Mouse (Mus musculus) forebrain, embryonic 10.5 days (tissue): ENCODE results near the gene Sfswap. TPM values are rescaled to one million over a fixed set of nuclear protein-coding genes. Genes with fewer than 3 reads are reported as not detected.
A peak's percentile ranks its signal among the peaks of the same experiment; 100 is the strongest.

Source experiments
- DNase-seq: peaks from one replicate; pipeline ENCODE4 v3.0.0-alpha.2; 2017; ENCODE audit warnings: low spot score; ENCODE audit errors: extremely low spot score
- H3K27ac ChIP-seq: fragments of 300-500 bp; sonication (generic); 2 replicates; pipeline ENCODE4 v1.5.1; 2016; ENCODE audit warnings: mild to moderate bottlenecking
- H3K27me3 ChIP-seq: fragments of 300-500 bp; sonication (generic); 2 replicates; pipeline ENCODE4 v1.6.1; 2016; ENCODE audit warnings: mild to moderate bottlenecking; ENCODE audit not compliant: poor library complexity, severe bottlenecking
- H3K36me3 ChIP-seq: fragments of 300-500 bp; sonication (generic); replicated peaks from 2 replicates; pipeline ENCODE4 v1.6.1; 2016; ENCODE audit warnings: mild to moderate bottlenecking, moderate library complexity
- H3K4me1 ChIP-seq: fragments of 300-500 bp; sonication (generic); 2 replicates; pipeline ENCODE4 v1.6.1; 2016
- H3K4me3 ChIP-seq: fragments of 300-500 bp; sonication (generic); 2 replicates; pipeline ENCODE4 v1.5.1; 2016; ENCODE audit warnings: mild to moderate bottlenecking, moderate library complexity
- H3K9me3 ChIP-seq: fragments of 300-500 bp; sonication (generic); 2 replicates; pipeline ENCODE4 v1.6.1; 2016; ENCODE audit warnings: mild to moderate bottlenecking, moderate library complexity
- WGBS: fragments of 180-500 bp; shearing (Covaris S2); methylation state at CpG from one replicate; pipeline ENCODE4 v1.1.7; 2016; 5-methylcytosine and 5-hydroxymethylcytosine counted together
- polyA plus RNA-seq: library from polyadenylated mRNA; unstranded; fragments of >200 nt; fragmentation: Nextera tagmentation; extraction: Ambion mirVana; gene quantifications from 2 replicates; pipeline ENCODE4 v1.2.1, GENCODE M21; 2016

The Sfswap gene
- polyA plus RNA-seq, 1 experiment from 2014 or later: 43.3 TPM

DNA sequence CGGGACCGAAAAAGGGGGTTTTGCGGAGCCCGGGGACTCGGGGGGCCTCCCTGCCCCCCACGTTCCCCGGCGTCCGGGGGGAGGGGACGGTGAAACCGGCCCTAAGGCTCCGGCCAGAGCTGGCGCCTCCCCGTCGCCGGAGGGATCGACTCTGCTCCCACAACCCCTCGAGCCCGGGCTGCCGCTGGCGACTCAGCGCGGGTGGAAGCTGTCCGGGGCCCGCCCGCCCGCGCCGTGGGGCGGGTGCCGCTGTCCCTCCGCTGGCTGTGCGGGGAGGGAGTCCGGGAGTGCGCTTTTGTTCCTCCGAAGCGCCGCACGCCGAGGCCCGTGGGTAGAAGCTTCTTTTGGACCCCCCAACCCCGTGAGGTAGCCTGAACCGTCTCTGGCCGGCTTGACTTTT, 650 bp downstream of the Sfswap start:
- no peak for DNase-seq
- under 1% methylated on average over 44 of the region's 44 CpGs for WGBS
- H3K36me3 ChIP-seq: peaks cover 37% of the 10 kb centered on the region
- H3K4me3 ChIP-seq: peak overlapping the region; percentile 100
- peak overlapping the region; percentile 96 for H3K27ac ChIP-seq
- no peaks in the 10 kb centered on the region for H3K9me3 ChIP-seq
- H3K4me1 ChIP-seq: peaks cover 21% of the 10 kb centered on the region
- H3K27me3 ChIP-seq: no peaks in the 10 kb centered on the region

DNA sequence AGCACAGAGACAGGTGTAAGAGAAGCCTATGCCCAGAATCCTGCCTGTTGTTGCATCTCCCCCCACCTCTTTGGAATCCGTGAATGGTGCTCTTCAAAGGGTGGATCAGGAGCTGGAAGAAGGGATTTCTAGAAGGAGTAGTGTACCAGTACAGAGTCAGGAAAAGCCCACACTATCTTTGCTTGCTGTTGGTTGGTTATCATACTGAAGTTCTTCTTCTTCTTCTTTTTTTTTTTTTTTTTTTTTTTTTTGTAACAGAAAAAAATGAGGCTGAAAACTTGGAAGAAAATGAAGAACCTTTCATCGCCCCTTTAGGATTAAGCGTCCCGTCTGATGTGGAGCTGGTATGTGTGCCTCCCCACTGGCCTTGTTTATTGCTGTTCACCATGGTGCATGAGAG, 5.9 kb downstream of the Sfswap start:
- Histone ChIP-seq H3K4me1 (peaks cover 13% of the 10 kb centered on the region), H3K27me3 (no peaks in the 10 kb centered on the region), H3K36me3 (peaks cover 88% of the 10 kb centered on the region), H3K9me3 (no peaks in the 10 kb centered on the region), H3K4me3 (no peak overlapping the region), H3K27ac (no peak overlapping the region)
- 89% methylated on average over 4 of the region's 4 CpGs for WGBS
- no peak for DNase-seq

DNA sequence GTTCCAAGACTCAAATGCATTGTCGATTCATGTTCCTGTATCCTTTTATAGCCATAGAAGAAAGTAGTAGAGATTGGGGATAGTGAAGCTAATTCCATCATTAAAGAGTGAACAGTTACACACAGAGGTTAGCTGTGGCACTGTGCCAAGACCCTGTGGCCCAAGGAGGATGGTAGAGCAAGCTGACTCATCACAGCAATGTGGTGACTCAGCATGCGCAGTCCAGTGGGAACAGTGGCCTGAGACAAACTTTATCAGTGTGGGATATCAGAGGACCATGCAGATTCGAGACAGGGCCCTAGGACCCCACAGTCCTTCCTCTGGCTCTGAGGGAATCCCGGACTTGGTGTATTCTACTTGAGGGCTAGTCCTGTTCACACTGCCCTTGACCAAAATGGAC, 17.2 kb downstream of the Sfswap start:
- Histone ChIP-seq H3K9me3 (no peaks in the 10 kb centered on the region), H3K27me3 (no peaks in the 10 kb centered on the region), H3K4me3 (no peak overlapping the region), H3K27ac (no peak overlapping the region), H3K4me1 (no peaks in the 10 kb centered on the region), H3K36me3 (peaks cover 100% of the 10 kb centered on the region)
- no peak for DNase-seq
- WGBS: 96% methylated on average over 4 of the region's 4 CpGs

DNA sequence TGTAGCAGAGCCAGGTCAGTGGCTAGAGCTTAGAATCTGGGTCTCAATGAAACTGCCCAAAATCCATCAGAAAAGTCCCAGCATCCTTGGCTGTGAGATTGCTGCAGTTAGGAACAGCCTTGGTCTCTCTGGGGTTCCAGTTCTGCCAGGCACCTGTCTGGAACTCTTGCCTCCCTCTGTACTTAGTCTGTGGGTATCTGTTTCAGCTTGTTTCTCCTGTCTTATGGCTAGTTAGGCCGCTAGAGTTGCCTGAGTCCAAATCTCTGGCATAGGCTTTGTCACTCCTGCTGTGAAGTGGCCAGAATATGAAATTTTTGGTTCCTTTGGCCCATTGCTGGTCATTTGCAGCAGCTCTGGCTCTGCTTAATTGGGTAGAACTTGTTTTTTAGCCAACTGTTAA, 17.8 kb downstream of the Sfswap start:
- Histone ChIP-seq H3K9me3 (no peaks in the 10 kb centered on the region), H3K36me3 (peaks cover 100% of the 10 kb centered on the region)
- 84% methylated on average over 1 of the region's 1 CpGs for WGBS

DNA sequence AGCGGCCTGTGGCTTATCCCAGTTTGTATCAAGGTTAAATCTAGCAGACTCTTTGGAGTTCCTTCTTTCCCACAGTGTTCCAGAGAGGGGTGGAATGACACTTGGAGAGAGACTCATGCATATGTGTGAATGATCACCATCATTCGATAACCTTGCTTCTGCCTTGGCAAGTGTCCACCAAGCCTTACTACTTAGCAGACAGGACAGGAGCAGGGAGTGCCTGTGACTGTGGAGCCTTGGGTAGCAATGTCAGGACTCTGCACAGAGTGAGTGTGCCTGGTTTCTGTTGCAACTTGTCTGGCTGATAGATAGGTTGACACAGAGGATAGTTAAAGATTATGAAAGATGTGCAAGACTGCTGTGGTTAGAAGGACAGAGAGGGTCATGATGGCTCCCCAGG, 18.6 kb downstream of the Sfswap start:
- no peaks in the 10 kb centered on the region for H3K4me1 ChIP-seq
- peaks cover 100% of the 10 kb centered on the region for H3K36me3 ChIP-seq
- no peaks in the 10 kb centered on the region for H3K9me3 ChIP-seq
- no peak for DNase-seq
- WGBS: 95% methylated on average over 2 of the region's 2 CpGs
- no peak overlapping the region for H3K27ac ChIP-seq
- no peaks in the 10 kb centered on the region for H3K27me3 ChIP-seq
- H3K4me3 ChIP-seq: no peak overlapping the region

More for the DNA sequence above, 17.8 kb downstream of the Sfswap start:
- no peak for DNase-seq
- Histone ChIP-seq H3K27me3 (no peaks in the 10 kb centered on the region), H3K4me3 (no peak overlapping the region), H3K4me1 (no peaks in the 10 kb centered on the region), H3K27ac (no peak overlapping the region)

DNA sequence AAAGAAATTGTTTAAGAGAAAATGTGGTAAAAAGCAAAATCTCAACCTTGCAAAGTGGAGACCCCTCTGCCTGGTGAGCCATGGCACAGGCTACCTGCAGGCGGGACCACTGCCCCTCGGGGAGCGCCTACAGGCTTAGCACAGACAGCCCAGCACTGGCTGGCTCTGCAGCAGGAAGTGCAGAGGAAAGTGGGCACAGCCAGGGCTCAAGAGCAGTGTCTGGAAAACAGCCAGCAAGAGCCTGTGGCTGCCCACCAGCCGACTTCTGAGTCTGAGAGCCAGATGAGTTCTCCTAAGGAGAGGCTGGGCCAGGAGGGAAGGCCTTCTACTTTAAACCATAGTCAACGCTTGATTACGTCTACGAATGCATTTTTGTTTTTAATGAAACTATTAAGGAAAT, 20.5 kb downstream of the Sfswap start:
- H3K4me1 ChIP-seq: no peaks in the 10 kb centered on the region
- WGBS: 91% methylated on average over 7 of the region's 7 CpGs
- H3K36me3 ChIP-seq: peaks cover 98% of the 10 kb centered on the region
- no peak overlapping the region for H3K27ac ChIP-seq
- no peak overlapping the region for H3K4me3 ChIP-seq
- no peaks in the 10 kb centered on the region for H3K27me3 ChIP-seq
- DNase-seq: no peak
- no peaks in the 10 kb centered on the region for H3K9me3 ChIP-seq

DNA sequence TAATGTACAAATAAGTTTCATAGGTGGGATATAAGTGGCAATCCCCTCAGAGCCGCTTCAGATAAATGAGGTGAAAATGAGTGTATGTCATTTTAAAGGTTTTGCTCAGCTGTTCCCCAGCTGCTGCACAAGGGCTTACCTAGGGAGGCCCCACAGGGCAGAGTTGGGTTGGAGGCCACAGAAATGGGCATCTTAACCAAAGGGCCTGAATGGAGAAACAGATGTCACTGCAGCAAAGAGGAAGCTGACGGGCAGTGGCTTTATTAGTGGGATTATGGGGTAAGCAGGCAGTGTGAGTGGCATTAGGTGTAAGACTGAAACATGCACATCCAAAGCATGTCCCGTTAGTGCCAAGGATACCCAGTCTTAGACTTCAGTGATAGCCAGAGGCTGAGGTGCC, 20.9 kb downstream of the Sfswap start:
- peaks cover 98% of the 10 kb centered on the region for H3K36me3 ChIP-seq
- H3K27me3 ChIP-seq: no peaks in the 10 kb centered on the region
- no peak overlapping the region for H3K4me3 ChIP-seq
- H3K9me3 ChIP-seq: no peaks in the 10 kb centered on the region
- WGBS: 90% methylated on average over 3 of the region's 3 CpGs
- no peak overlapping the region for H3K27ac ChIP-seq
- no peaks in the 10 kb centered on the region for H3K4me1 ChIP-seq
- DNase-seq: no peak

DNA sequence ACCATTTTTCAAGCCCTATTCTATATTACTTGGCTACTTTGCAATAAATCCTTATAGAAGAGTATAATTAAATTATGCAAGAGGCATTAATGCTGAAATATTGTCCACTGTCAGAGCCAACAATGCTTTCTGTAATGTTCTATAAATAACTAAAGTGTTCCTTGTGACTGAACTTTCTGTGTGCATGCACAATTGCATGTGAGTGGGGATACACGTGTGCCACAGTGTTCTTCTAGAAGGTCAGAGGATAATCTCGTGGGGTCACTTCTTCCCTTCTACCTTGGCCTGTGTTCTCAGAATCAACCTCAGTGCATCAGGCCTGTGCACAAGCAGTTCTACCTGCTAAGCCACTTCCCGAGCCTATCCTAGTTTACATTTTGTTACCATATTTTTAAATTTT, 22.1 kb downstream of the Sfswap start:
- no peaks in the 10 kb centered on the region for H3K27me3 ChIP-seq
- H3K9me3 ChIP-seq: no peaks in the 10 kb centered on the region
- no peak for DNase-seq
- H3K36me3 ChIP-seq: peaks cover 98% of the 10 kb centered on the region
- no peak overlapping the region for H3K4me3 ChIP-seq
- H3K4me1 ChIP-seq: no peaks in the 10 kb centered on the region
- WGBS: 90% methylated on average over 3 of the region's 3 CpGs
- H3K27ac ChIP-seq: no peak overlapping the region

DNA sequence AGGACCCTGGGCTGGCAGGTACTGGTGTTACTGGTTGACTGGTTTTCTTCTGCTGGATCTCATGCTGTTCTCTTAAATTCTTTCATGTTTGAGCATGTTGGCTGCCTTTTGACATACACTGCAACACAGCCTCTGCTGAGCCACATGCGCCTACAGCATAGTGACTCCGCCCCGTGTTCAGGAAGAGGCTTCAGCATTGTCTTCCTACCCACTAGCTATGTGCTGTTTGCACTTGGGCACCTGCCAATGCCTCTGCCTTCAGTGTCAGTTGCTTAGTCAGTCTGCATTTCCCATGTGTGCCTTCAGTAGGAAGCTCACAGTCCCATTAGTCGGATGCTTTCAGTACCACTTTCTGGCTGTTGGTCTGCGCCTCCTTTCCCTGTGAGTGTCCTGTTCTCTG, 23.7 kb downstream of the Sfswap start:
- Histone ChIP-seq H3K36me3 (peaks cover 97% of the 10 kb centered on the region), H3K4me3 (no peak overlapping the region), H3K27ac (no peak overlapping the region), H3K9me3 (no peaks in the 10 kb centered on the region), H3K27me3 (no peaks in the 10 kb centered on the region), H3K4me1 (no peaks in the 10 kb centered on the region)
- no peak for DNase-seq
- 96% methylated on average over 5 of the region's 5 CpGs for WGBS

DNA sequence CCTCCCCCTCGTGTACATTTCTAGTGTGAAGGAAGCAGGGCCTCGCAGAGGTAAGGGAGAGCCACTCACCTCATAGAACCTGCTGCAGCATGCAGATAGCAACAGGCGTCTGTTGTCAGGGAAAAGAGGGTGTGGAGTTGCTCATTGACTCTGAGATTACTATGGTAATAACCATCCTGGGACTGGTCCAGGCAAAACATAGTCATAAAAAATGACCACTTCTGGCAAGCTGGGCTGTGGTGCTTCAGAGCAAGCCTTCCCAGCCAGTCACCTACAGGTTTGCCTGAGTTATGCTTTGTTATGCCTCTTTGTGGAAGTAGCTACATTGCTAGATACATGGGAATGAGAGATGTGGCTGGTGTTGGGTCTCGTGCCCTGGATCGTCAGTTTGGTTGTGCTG, 26.1 kb downstream of the Sfswap start:
- Histone ChIP-seq H3K4me1 (no peaks in the 10 kb centered on the region), H3K36me3 (peaks cover 97% of the 10 kb centered on the region), H3K4me3 (no peak overlapping the region), H3K27me3 (no peaks in the 10 kb centered on the region), H3K9me3 (no peaks in the 10 kb centered on the region), H3K27ac (no peak overlapping the region)
- WGBS: 94% methylated on average over 5 of the region's 5 CpGs
- no peak for DNase-seq

DNA sequence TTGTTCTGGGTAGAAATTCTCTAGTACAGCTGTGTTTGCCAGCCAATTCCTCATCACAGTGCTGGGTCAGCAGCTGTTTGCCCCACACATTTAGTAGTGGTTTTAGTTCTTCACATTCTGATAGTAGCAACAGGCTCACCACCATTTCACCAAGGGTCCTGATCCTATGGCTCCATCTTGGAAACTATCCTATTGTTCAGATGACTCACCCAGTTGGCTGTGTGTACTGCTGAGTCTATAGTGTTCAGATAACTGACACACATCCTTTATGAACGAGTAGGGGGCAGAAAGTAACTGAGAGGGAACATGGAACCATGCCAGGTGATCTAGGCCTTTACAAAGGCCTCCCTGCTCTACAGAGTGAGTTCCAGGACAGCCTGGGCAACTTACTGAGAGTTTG, 28.6 kb downstream of the Sfswap start:
- DNase-seq: no peak
- H3K4me1 ChIP-seq: no peaks in the 10 kb centered on the region
- no peak overlapping the region for H3K27ac ChIP-seq
- no peak overlapping the region for H3K4me3 ChIP-seq
- H3K36me3 ChIP-seq: peaks cover 97% of the 10 kb centered on the region
- no peaks in the 10 kb centered on the region for H3K27me3 ChIP-seq
- H3K9me3 ChIP-seq: no peaks in the 10 kb centered on the region
- WGBS: 81% methylated on average over 1 of the region's 1 CpGs

DNA sequence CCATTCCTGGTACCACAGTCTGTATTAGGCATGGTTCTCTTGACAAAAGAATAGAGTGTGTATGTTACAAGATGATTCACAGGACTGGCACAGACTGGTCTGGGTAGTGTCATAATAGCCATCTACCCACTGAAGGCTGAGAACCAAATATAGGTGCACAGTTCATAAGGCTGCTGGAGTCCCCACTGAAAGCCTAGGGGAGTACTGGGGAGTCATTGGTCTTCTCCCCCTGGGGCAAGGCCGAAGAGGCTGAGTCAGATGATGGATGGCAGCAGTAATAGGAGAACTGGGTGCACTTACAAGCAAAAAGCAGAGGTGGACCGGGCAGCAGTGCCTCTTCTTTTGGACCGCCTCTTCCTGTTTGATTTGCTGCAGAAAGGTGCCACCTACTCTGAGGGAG, 32.7 kb downstream of the Sfswap start:
- no peaks in the 10 kb centered on the region for H3K4me1 ChIP-seq
- no peak overlapping the region for H3K27ac ChIP-seq
- WGBS: 90% methylated on average over 3 of the region's 3 CpGs
- DNase-seq: no peak
- no peak overlapping the region for H3K4me3 ChIP-seq
- no peaks in the 10 kb centered on the region for H3K9me3 ChIP-seq
- H3K36me3 ChIP-seq: peaks cover 85% of the 10 kb centered on the region
- H3K27me3 ChIP-seq: no peaks in the 10 kb centered on the region

DNA sequence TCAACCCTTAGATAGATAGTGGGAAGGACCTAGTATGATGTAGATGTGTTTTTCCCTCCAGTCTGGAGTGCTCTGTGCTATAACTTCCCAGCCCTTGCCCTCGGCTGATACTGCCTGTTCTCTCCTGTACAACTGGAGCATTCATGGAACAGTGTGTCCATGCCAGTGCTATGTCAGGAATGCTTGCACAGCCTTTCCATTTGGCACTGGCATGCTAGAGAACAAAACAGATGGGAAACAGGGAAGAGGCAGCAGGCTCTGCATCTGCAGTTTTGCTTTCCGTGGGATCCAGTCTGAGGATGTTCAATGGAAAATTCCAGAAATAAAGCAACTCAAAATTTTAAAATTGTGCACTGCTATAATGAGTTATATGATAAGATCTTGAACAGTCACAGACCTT, 33.5 kb downstream of the Sfswap start:
- Histone ChIP-seq H3K27ac (no peak overlapping the region), H3K27me3 (no peaks in the 10 kb centered on the region), H3K4me3 (no peak overlapping the region), H3K4me1 (no peaks in the 10 kb centered on the region), H3K36me3 (peaks cover 85% of the 10 kb centered on the region), H3K9me3 (no peaks in the 10 kb centered on the region)
- no peak for DNase-seq
- 92% methylated on average over 2 of the region's 2 CpGs for WGBS

DNA sequence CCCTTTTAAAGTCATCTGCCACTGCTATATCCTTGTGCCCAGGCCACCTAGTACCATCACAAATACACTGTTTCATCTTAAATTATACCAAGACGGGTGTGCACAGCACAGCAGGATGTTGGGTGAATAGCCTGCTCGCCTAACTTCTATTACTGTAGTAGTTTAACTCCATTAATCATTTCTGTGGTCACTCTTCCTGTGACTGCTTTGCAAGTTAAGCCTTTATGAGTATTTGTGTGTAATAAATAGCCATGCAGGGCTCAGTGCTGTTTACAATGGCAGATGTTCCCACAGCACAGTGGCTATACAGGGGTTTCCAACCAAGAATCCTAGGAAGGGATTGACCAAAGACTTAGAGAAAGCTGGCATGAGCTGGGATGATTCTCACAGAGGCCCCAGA, 34.0 kb downstream of the Sfswap start:
- H3K9me3 ChIP-seq: no peaks in the 10 kb centered on the region
- DNase-seq: no peak
- no peaks in the 10 kb centered on the region for H3K27me3 ChIP-seq
- peaks cover 85% of the 10 kb centered on the region for H3K36me3 ChIP-seq
- WGBS: 93% methylated on average over 2 of the region's 2 CpGs
- H3K4me3 ChIP-seq: no peak overlapping the region
- H3K4me1 ChIP-seq: no peaks in the 10 kb centered on the region
- no peak overlapping the region for H3K27ac ChIP-seq
